Mouse (Mus musculus) hindbrain, embryonic 16.5 days (tissue): ENCODE measurements around the gene Arntl2. TPM values are rescaled to one million over a fixed set of nuclear protein-coding genes. Genes with fewer than 3 reads are reported as not detected.

Experiments used
- ATAC-seq: fragments of 200-750 bp; cut with Nextera tagmentation; 2 replicates; pipeline ENCODE4 v1.8.0; 2017; ENCODE audit warnings: moderate TSS enrichment, moderate library complexity
- H3K27ac ChIP-seq: fragments of 300-500 bp; sonication (generic); 2 replicates; pipeline ENCODE4 v1.5.1; 2014; ENCODE audit warnings: low read depth, mild to moderate bottlenecking, control low read depth, low read length, moderate library complexity
- H3K27me3 ChIP-seq: fragments of 300-500 bp; sonication (generic); replicated peaks from 2 replicates; pipeline ENCODE4 v1.6.1; 2014; ENCODE audit warnings: low read length; ENCODE audit not compliant: control insufficient read depth, insufficient read depth
- H3K36me3 ChIP-seq: fragments of 300-500 bp; sonication (generic); 2 replicates; pipeline ENCODE4 v1.6.1; 2014; ENCODE audit warnings: mild to moderate bottlenecking, low read length, moderate library complexity, mixed read lengths; ENCODE audit not compliant: control insufficient read depth, insufficient read depth
- H3K4me1 ChIP-seq: fragments of 300-500 bp; sonication (generic); 2 replicates; pipeline ENCODE4 v1.6.1; 2014; ENCODE audit warnings: low read depth, low read length; ENCODE audit not compliant: control insufficient read depth, insufficient read depth
- H3K4me2 ChIP-seq: fragments of 300-500 bp; sonication (generic); 2 replicates; pipeline ENCODE4 v1.6.1; 2014; ENCODE audit warnings: mild to moderate bottlenecking, low read length, control low read depth, moderate library complexity
- H3K4me3 ChIP-seq: fragments of 300-500 bp; sonication (generic); 2 replicates; pipeline ENCODE4 v1.5.1; 2014; ENCODE audit warnings: mild to moderate bottlenecking, low read length, control low read depth, moderate library complexity
- H3K9ac ChIP-seq: fragments of 300-500 bp; sonication (generic); 2 replicates; pipeline ENCODE4 v1.6.1; 2014; ENCODE audit warnings: low read depth, mild to moderate bottlenecking, control low read depth, low read length, moderate library complexity
- H3K9me3 ChIP-seq: fragments of 300-500 bp; sonication (generic); 2 replicates; pipeline ENCODE4 v1.6.1; 2014; ENCODE audit warnings: mild to moderate bottlenecking, low read length, moderate library complexity; ENCODE audit not compliant: control insufficient read depth
- WGBS: fragments of 180-500 bp; shearing (Covaris S2); extraction: QIAGEN DNeasy Blood & Tissue Kit; methylation state at CpG from one replicate; pipeline ENCODE4 v1.1.7; 2014; 5-methylcytosine and 5-hydroxymethylcytosine counted together
- polyA plus RNA-seq: library from polyadenylated mRNA; unstranded; fragments of >200 nt; fragmentation: Nextera tagmentation; extraction: Ambion mirVana; gene quantifications from 2 replicates; pipeline ENCODE4 v1.2.1, GENCODE M21; 2015

Arntl2 gene
- polyA plus RNA-seq: 3.3 and 4.6 TPM in 2 replicates

DNA sequence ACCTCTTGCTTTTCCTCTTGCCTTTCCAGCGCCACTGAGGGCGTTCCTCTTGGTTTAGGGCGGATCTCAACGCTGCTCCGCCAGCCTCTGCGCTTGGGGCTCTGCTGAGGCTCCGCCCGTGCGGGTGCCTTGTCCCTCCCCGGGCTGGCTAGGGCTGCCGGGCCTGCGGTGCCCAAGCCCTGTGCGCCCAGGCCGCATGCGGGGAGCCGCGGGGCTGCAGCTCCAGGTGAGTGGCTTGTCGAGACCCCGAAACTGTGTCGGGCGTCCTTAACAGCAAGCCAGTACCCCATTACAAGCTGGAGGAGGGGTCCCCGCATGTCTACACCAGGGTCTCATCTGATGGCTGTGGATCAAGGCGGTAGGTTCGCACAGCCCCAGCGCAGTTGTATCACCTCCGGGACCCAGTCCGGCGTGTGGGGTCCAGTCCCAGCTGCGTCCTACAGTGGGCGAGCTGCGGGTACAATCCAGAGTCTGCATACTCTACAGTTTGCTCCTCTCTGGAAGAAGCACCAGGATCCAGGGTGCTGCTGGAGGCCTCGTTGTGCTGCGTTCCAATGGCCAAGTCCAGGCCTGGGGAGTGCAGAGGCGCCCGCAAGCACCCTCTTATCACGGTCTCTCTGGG is at the start of gene Arntl2:
Gene Arntl2 (plus strand): TSS at position 132 of the 622 bp plus-strand sequence.
- Histone ChIP-seq H3K36me3 (no peaks in the 10 kb centered on the region), H3K4me3 (peak within 1 kb of the TSS; percentile 63), H3K4me1 (peaks cover 8% of the 10 kb centered on the region), H3K27ac (no peak within 1 kb of the TSS), H3K9me3 (no peaks in the 10 kb centered on the region), H3K4me2 (peak within 1 kb of the TSS; percentile 96), H3K9ac (peak within 1 kb of the TSS; percentile 76), H3K27me3 (peaks cover 4% of the 10 kb centered on the region)
- ATAC-seq: peak; percentile 98
- WGBS: 1% methylated on average over 36 of the region's 36 CpGs

GRCm38 (mm10) chr6:146746577-146746976 is 49.3 kb upstream of the Arntl2 start:
- no peak overlapping the region for H3K9ac ChIP-seq
- no peaks in the 10 kb centered on the region for H3K9me3 ChIP-seq
- no peaks in the 10 kb centered on the region for H3K27me3 ChIP-seq
- H3K4me1 ChIP-seq: no peaks in the 10 kb centered on the region
- WGBS: 82% methylated on average over 5 of the region's 5 CpGs
- H3K36me3 ChIP-seq: no peaks in the 10 kb centered on the region
- no peak overlapping the region for H3K4me3 ChIP-seq
- H3K4me2 ChIP-seq: no peak overlapping the region
- no peak overlapping the region for H3K27ac ChIP-seq
- no peak for ATAC-seq

DNA sequence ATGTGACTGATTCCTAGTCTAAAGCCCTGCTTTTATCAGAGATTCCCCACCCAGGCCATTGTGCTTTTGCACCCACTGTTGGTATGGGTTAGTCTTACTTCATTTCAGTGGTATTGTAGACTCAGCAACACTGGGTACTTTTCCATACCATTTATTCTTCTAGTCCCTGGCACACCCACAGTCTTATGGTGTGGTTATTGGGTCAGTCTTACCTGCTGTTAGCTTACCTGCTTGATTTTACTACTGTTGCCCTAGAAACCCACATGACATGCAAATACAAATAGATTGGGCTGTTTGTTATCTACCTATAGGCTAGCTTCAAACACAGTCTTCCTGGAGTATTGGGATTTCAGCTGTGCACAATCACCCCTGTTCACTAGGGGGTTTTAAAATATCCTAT is 48.8 kb upstream of the Arntl2 start:
- H3K27ac ChIP-seq: no peak overlapping the region
- H3K27me3 ChIP-seq: no peaks in the 10 kb centered on the region
- H3K4me3 ChIP-seq: no peak overlapping the region
- H3K36me3 ChIP-seq: no peaks in the 10 kb centered on the region
- H3K9me3 ChIP-seq: no peaks in the 10 kb centered on the region
- H3K9ac ChIP-seq: no peak overlapping the region
- no peaks in the 10 kb centered on the region for H3K4me1 ChIP-seq
- no peak overlapping the region for H3K4me2 ChIP-seq
- no peak for ATAC-seq

DNA sequence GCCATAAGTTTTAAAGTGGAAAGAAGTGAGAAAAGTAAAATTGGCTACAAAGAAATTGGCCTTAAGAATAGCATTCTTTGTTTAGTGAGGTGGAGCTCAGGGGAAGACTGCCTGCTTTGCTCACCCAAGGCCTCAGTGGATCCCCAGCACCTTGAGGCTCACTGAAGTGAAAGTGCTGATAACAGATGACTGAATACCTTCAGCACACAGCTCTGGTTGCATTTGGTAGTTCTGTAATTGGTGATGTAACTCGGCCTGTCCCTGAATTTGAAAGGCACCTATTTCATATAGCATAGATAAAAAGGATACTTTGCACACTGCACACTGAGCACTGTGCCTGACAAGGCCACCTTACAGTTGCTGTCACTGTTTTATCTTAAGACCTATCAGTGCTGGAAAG is 47.6 kb upstream of the Arntl2 start:
- H3K4me3 ChIP-seq: no peak overlapping the region
- H3K9me3 ChIP-seq: no peaks in the 10 kb centered on the region
- 92% methylated on average over 1 of the region's 1 CpGs for WGBS
- H3K36me3 ChIP-seq: no peaks in the 10 kb centered on the region
- H3K4me2 ChIP-seq: no peak overlapping the region
- ATAC-seq: no peak
- no peak overlapping the region for H3K9ac ChIP-seq
- no peaks in the 10 kb centered on the region for H3K27me3 ChIP-seq
- no peaks in the 10 kb centered on the region for H3K4me1 ChIP-seq
- H3K27ac ChIP-seq: no peak overlapping the region

- no peaks in the 10 kb centered on the region for H3K9me3 ChIP-seq
- no peaks in the 10 kb centered on the region for H3K27me3 ChIP-seq
- H3K9ac ChIP-seq: no peak overlapping the region
- 75% methylated on average over 1 of the region's 1 CpGs for WGBS
- H3K4me3 ChIP-seq: no peak overlapping the region
- H3K4me2 ChIP-seq: no peak overlapping the region
- H3K27ac ChIP-seq: no peak overlapping the region
- no peaks in the 10 kb centered on the region for H3K36me3 ChIP-seq
- ATAC-seq: 0 out of 2 replicates have a peak, but pooled peaks have one; percentile 37
- H3K4me1 ChIP-seq: no peaks in the 10 kb centered on the region
Measured at GRCm38 (mm10) chr6:146751671-146752070, 44.2 kb upstream of the Arntl2 start.

GRCm38 (mm10) chr6:146752178-146752577 is 43.7 kb upstream of the Arntl2 start:
- ATAC-seq: no peak
- Histone ChIP-seq H3K27ac (no peak overlapping the region), H3K4me3 (no peak overlapping the region), H3K36me3 (no peaks in the 10 kb centered on the region), H3K4me1 (no peaks in the 10 kb centered on the region), H3K27me3 (no peaks in the 10 kb centered on the region), H3K4me2 (no peak overlapping the region), H3K9ac (no peak overlapping the region), H3K9me3 (no peaks in the 10 kb centered on the region)
- WGBS: 95% methylated on average over 2 of the region's 2 CpGs

GRCm38 (mm10) chr6:146752612-146753011 is 43.2 kb upstream of the Arntl2 start:
- H3K9ac ChIP-seq: no peak overlapping the region
- no peak for ATAC-seq
- H3K4me2 ChIP-seq: no peak overlapping the region
- H3K27ac ChIP-seq: no peak overlapping the region
- H3K27me3 ChIP-seq: no peaks in the 10 kb centered on the region
- no peak overlapping the region for H3K4me3 ChIP-seq
- H3K4me1 ChIP-seq: no peaks in the 10 kb centered on the region
- no peaks in the 10 kb centered on the region for H3K9me3 ChIP-seq
- H3K36me3 ChIP-seq: no peaks in the 10 kb centered on the region
- 52% methylated on average over 1 of the region's 1 CpGs for WGBS

DNA sequence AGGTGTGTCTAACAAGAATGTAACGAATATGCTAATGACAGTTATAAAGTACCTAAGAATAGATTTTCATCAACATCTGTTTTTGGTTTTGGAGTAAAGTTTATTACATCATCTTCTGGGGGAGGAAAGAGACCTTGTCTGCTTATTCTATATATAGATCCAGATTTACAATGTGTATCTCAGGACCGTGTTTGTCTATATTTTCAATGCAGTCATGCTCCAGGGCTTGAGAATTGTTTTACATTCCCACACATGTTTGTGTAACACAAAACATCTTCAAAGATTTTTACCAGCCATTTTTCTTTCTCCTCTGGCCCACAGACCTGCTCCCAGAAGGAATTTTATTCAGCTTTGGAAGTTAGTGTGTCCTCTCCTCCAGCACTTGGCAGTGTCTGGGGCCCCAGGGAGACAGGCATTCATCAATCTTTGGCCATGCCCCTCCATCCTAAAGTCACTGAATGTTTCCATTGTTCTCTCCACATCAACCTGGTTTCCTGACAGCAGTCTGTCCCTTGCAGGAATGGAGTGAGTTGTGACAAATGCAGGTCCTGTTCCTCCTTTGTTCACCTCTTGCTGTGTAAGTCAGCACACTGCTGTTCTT is 42.2 kb upstream of the Arntl2 start:
- Histone ChIP-seq H3K36me3 (no peaks in the 10 kb centered on the region), H3K9me3 (no peaks in the 10 kb centered on the region), H3K4me3 (no peak overlapping the region), H3K27ac (no peak overlapping the region), H3K4me1 (no peaks in the 10 kb centered on the region), H3K9ac (no peak overlapping the region), H3K27me3 (no peaks in the 10 kb centered on the region), H3K4me2 (no peak overlapping the region)
- no peak for ATAC-seq
- WGBS: 74% methylated on average over 2 of the region's 2 CpGs

DNA sequence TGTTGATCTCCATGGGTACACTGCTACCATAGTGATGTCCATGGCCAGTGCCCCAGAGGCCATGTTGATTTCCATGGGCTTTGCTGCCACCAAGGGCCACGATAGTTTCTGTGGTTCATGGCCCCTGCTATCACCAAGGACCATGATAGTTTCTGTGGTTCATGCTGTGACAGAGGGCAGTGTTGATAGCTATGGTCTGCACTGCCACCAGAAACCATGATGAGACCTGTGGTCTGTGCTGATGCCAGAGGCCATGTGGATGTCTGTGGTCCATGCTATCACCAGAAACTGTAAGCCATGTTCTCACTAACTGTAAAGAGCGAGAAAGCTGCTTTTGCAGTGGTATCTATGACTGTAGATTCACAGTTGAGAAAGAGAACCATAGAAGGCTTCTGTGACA is 40.7 kb upstream of the Arntl2 start:
- Histone ChIP-seq H3K27ac (no peak overlapping the region), H3K4me2 (no peak overlapping the region), H3K9ac (no peak overlapping the region), H3K9me3 (no peaks in the 10 kb centered on the region), H3K4me1 (no peaks in the 10 kb centered on the region), H3K27me3 (no peaks in the 10 kb centered on the region), H3K4me3 (no peak overlapping the region), H3K36me3 (no peaks in the 10 kb centered on the region)
- no peak for ATAC-seq
- 92% methylated on average over 2 of the region's 2 CpGs for WGBS
